Mouse (Mus musculus) right cerebral cortex, postnatal 14 days (tissue): ENCODE results near the gene I0C0044D17Rik.
"Not testable (repeated sequence)": the region's sequence is repeated elsewhere in the genome, so short reads cannot be mapped to it uniquely, and the experiment has no call there.

Experiments
- DNase-seq: peaks from one replicate; pipeline ENCODE4 v3.0.0; 2022

The I0C0044D17Rik gene

DNA sequence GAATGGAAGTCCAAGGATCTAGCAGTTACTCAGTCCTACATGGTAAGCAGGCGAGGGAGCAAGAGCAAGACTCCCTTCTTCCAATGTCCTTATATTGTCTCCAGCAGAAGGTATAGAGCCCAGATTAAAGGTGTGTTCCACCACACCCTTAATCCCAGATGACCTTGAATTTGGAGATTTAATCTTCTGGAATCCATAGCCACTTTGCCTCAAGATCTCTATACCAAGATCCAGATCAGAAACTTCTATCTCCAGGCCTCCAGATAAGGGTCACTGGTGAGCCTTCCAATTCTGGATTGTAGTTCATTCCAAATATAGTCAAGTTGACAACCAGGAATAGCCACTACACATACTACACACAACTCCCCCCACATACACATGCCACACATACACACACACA lies at the start of gene I0C0044D17Rik:
Gene I0C0044D17Rik, minus strand, starts transcription at position 101 of the 400 bp plus-strand sequence.
- not testable (repeated sequence) for DNase-seq

DNA sequence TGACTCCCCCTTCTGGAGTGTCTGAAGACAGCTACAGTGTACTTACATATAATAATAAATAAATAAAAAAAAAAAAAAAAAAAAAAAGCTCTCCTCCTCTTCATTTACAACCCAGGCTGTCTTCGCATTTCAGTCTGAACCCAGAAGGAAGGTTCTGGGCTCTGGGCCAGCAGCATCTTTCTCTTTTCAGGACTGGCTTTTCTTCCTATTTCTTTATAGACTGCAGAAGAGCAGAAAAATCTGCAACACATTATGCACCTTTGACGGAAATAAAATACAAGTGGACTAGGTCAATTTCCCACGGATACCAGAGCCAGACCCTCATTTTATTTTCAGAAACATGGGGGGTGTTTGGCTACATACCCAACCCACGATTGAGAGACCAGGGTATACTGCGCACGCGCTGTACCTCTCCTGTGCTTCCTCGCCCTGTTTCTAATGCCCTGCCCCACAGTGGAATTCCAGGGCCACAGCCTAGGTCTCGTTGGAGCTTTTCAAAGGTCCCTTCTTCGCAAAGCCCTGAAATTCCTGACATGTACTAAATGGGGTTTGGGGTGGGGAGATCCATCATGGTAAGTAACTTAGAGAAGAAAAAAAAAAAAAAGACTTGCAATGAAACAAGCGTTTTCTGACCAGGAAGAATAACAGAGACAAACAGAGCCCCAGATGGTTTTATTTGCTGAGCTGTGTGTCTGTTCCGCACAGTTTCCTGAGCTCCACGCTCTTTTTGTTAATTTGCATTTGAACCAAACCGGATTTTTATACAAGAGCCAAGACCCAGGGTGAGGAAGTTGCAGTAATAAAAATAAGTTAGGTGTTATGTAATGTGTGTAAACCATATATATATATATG lies 42.0 kb upstream of the I0C0044D17Rik start:
- peak; percentile 64 for DNase-seq

DNA sequence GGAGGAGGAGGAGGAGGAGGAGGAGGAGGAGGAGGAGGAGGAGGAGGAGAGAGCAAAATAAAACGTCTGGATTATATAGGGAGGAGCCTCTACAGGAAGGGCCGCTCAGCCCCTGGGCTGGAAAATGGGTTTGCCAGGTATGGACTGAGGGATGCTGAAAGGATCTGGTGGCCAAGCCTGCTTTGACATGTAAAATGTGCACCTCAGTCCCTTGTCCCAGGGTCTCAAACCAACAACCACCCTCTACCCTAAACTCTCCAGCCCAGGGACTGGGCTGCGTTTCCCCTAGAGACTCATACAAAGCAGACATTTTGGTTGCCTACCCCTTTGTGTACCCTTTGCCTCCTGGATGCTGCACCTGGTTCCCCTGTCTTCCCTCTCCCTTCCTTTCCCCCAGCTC lies 40.9 kb upstream of the I0C0044D17Rik start:
- DNase-seq = no peak

DNA sequence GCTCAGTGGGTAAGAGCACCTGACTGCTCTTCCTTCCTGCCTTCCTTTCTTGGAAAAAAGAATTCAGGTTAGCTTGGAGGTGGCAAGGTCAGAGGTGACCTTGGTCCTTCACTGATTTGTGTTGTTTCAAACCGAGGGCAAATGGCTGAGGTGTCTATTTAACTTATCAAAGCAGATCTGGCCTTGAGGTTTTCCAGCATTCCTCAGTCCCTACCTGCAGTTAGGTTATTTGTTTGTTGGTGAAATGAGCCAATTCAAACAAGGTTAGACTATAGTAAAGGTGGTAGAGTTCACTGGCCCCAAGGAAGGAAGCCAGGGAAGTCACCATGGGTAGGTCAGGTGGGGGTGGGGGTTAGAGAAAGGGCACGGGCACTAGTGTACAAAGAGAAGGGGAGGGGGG lies 40.5 kb upstream of the I0C0044D17Rik start:
- no peak for DNase-seq

- DNase-seq = no peak
Observed at GRCm38 (mm10) chr4:98863451-98863850, 39.8 kb upstream of the I0C0044D17Rik start.

- DNase-seq = no peak
Observed at GRCm38 (mm10) chr4:98858151-98858855, 34.7 kb upstream of the I0C0044D17Rik start.

GRCm38 (mm10) chr4:98857037-98857648 lies 33.5 kb upstream of the I0C0044D17Rik start:
- no peak for DNase-seq

DNA sequence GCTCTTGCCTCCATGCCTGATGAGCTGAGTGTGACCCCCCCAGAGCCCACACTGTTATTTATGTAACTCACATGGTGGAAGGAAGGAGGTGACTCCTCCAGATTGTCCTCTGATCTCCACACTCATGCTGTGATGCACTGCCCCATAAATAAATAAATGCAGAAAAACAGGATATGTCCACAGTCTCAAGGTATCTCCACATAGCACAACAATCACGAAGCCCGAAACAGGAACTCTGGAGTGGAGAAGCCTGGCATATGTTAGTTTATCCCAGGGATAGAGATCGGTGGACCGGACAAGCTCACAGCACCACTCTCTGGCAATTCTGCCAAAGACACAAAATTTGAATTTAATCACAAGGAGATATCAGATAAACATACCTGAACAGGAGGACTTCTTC lies 30.3 kb upstream of the I0C0044D17Rik start:
- no peak for DNase-seq

DNA sequence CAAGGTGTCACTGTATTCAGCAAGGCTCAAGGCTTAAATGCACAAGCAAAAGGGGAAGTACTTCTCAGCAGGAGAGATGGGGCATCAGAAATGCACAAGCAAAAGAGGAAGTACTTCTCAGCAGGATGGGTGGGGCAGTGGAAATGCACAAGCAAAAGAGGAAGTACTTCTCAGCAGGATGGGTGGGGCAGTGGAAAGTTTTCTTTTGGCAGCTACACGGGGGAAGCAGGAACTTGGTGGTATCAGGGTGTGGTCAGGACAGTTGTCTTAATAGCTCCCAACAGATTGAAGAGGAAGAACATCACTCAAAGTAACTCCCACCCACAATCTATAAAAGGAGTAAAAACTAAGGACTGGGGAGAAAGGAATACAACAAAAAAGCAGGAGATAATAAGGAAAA lies 26.8 kb upstream of the I0C0044D17Rik start:
- not testable (repeated sequence) for DNase-seq

GRCm38 (mm10) chr4:98847120-98847885 lies 23.7 kb upstream of the I0C0044D17Rik start:
- DNase-seq = no peak

DNA sequence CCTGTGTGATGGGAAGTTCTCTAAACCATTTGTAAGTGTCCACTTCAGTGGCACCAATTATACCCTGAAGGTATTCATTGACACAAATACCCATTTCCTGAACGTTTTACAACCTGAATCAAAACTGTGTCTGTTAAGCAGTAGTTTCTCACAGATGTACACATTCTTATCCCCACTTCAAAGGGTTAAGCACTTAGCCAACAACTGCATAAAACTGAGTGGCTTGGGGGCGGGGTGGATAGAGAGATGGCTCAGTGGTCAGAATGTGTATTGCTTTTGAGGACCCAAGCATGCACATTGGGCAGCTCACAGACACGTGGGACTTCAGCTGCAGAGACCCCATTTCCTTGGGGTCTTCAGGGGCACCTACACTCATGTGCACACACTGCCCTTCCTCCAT lies 22.8 kb upstream of the I0C0044D17Rik start:
- DNase-seq = no peak

DNA sequence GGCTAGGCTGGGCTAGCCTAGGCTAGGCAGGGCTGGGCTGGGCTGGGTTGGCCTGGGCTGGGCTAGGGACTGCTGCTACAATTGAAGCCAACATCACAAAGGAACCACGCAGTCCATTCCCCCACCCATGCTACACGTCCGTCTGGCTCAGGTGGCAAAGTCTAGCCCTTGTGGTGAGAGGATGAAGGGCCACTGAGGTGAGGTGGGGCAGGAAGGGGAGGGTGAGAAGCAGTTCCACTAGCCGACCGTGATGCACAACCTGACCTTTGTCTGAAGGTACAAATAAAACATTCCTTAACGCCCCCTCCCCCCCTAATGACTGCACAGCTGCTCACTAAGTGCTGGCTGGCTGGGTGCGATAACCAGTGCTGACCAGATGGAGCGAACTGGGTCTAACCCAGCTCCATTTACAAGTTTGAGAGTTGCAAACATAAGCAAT lies 22.1 kb upstream of the I0C0044D17Rik start:
- DNase-seq = no peak

DNA sequence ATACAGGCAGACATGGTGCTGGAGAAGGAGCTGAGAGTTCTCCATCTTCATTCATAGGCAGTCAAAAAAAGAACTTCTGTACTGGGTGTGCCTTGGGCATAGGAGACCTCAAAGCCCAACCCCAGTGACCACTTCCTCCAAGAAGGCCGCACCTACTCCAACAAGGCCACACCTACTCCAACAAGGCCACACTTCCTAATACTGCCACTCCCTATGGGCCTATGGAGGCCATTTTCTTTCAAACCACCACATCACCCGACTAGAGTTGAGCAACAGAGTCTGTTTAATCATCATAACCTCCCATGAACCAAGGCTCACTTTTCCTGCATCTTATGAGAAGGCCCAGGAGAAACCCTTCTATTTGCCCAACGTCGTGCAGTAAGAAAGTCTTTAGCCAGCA lies 21.6 kb upstream of the I0C0044D17Rik start:
- DNase-seq = no peak

- DNase-seq = no peak
Observed at GRCm38 (mm10) chr4:98843906-98844597, 20.4 kb upstream of the I0C0044D17Rik start.

- DNase-seq = not testable (repeated sequence)
Observed at GRCm38 (mm10) chr4:98841251-98841650, 17.6 kb upstream of the I0C0044D17Rik start.

GRCm38 (mm10) chr4:98840526-98840925 lies 16.9 kb upstream of the I0C0044D17Rik start:
- no peak for DNase-seq

DNA sequence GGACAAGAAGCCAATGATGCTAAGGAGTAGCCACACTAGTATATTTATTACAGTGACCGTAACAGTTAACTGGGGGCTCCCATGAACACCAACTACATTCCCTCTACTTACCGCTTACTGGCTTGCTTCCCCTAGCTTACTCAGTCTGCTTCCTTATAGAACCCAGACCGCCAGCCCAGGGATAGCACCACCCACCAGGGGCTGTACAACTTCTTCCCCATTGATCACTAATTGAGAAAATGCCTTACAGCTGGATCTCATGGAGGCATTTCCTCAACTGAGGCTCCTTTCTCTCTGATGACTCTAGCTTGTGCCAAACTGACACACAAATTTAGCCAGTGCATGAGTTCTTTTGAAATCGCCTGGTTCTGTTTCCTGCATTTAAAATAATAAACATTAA lies 15.3 kb upstream of the I0C0044D17Rik start:
- DNase-seq = no peak

GRCm38 (mm10) chr4:98837715-98838505 lies 14.3 kb upstream of the I0C0044D17Rik start:
- DNase-seq = no peak

- no peak for DNase-seq
Observed at GRCm38 (mm10) chr4:98836519-98836918, 12.9 kb upstream of the I0C0044D17Rik start.

- no peak for DNase-seq
Observed at GRCm38 (mm10) chr4:98834782-98835181, 11.1 kb upstream of the I0C0044D17Rik start.

DNA sequence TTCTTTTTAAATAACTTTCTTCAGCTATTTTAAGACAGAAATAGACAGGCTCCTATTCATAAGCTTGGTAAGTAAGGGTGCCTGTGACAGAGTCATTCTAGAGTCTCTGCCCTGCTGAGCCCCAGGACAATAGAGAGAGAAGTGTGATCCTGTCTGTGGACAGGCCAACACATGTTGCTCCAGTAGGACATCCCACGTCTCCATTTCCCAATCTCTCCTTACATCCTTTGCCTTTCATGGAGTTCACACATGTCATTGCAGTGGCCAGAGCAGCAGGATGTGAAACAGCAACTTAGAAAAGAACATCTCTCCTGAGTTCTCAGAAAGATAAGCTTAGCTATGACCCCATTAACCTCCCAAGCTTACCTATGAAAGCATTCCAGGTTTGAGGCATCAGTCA lies 8.1 kb upstream of the I0C0044D17Rik start:
- no peak for DNase-seq
